Mouse (Mus musculus): Measurements from ENCODE around the gene Sap18b. TPM values are rescaled to one million over a fixed set of nuclear protein-coding genes. Genes with fewer than 3 reads are reported as not detected.

The Sap18b gene
- polyA plus RNA-seq, 1 experiment from 2014 or later, result 348 TPM

DNA sequence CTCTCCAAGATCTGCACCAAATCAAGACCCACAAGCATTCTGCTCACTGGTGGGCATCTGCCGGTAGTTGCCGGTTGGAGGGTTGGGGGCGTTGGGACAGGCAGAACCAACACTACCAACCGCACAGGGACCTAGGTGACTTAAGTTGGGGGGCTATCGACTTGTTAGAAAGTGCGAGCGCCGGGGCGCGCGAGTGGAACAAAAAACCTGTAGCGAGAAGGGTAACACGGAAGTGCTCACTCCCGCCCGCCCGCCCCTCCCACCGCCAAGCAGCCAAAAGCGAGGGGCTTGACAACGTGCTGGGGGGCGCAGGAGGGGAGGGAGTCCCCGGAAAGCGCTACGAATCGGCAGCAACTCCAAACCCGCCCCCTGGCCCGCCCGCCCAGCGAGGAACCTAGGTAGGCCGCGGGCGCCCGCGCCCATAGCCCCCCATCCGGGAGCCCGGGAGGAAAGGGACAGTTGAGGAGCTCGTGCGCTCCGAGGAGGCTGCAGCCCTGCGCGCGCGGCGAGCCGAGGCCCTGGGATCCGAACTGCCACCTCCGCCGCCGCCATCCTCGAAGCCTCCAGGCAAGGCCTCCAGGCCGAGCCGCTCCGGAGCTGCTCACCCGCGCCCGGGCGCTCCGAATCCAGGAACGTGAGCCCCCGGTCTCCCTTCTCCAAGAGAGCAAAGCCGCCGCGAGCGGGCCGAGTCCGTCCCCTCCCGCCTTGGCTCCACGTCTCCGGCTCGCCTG, 18.5 kb upstream of the Sap18b start:
- no peaks in the 10 kb centered on the region for H3K27me3 ChIP-seq (replicated peaks)
- peak overlapping the region; percentile 95 for H3K4me2 ChIP-seq
- H3K4me1 ChIP-seq, result peaks cover 53% of the 10 kb centered on the region
- peaks cover 37% of the 10 kb centered on the region for H3K36me3 ChIP-seq
- WGBS (ENCODE audit: insufficient replicate concordance), result under 1% methylated on average over 68 of the region's 69 CpGs
- no peak for ATAC-seq
- H3K9me3 ChIP-seq (replicated peaks), result no peaks in the 10 kb centered on the region
- peak overlapping the region; percentile 98 for H3K9ac ChIP-seq
- H3K4me3 ChIP-seq, result peak overlapping the region; percentile 98
- peak overlapping the region; percentile 92 for H3K27ac ChIP-seq

DNA sequence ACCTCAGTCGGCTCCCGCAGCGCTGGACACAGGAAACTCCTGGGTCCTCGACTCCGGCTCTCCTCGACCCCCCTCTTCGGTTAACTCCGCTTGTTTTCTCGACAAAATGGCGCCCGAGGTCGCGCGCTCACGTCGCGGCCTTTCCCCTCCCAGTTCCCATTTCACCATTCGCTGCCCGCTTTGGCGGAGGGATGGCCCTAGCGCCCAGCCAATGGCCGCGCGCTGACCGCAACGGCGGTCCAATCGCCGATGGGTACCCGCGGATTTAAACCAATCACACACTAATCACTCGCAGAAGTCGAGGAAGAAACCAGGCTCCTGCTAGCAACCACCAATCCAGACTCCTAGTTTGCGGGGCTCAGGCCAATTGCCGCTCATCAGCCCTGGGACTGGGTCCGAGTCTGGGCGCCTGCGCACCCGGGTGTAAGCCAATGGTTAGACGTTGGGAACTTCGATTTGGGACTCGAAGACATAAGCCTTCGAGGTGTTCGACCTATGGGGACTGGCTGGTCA, 17.8 kb upstream of the Sap18b start, which contains the start of gene Cnot1:
Gene Cnot1, minus strand, starts transcription at position 134 of the 513 bp plus-strand sequence.
- peaks cover 29% of the 10 kb centered on the region for H3K36me3 ChIP-seq
- peak within 1 kb of the TSS; percentile 98 for H3K9ac ChIP-seq
- peaks cover 45% of the 10 kb centered on the region for H3K4me1 ChIP-seq
- peak within 1 kb of the TSS; percentile 98 for H3K4me3 ChIP-seq
- ATAC-seq, result peak; percentile 95
- H3K27ac ChIP-seq, result peak within 1 kb of the TSS; percentile 93
- H3K4me2 ChIP-seq, result peak within 1 kb of the TSS; percentile 95
- H3K27me3 ChIP-seq (replicated peaks), result no peaks in the 10 kb centered on the region
- WGBS (ENCODE audit: insufficient replicate concordance), result under 1% methylated on average over 44 of the region's 44 CpGs
- H3K9me3 ChIP-seq (replicated peaks), result no peaks in the 10 kb centered on the region

DNA sequence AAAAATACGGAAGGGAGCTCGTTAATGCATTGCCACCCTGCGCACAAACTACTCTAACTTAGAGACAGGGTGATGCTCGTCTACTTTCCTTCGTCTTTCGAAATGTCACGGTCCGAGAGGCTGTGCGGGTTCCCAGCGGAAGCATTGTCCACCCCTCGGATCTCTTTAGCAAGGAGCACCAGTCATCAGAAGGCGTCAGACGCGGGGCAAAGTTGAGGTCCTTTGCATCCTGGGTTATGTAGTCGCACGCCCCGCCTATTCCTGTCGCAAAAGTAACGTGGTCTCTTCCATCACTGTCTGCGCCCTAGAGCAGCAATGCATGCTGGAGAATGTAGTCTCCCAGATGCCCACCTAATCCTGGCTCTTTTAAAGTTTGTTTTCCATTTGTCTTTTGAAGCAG, 17.3 kb upstream of the Sap18b start:
- H3K27ac ChIP-seq, result peak overlapping the region; percentile 93
- H3K4me3 ChIP-seq, result peak overlapping the region; percentile 98
- peak overlapping the region; percentile 95 for H3K4me2 ChIP-seq
- peak; percentile 84 for ATAC-seq
- H3K36me3 ChIP-seq, result peaks cover 27% of the 10 kb centered on the region
- no peaks in the 10 kb centered on the region for H3K27me3 ChIP-seq (replicated peaks)
- WGBS (ENCODE audit: insufficient replicate concordance), result 1% methylated on average over 20 of the region's 20 CpGs
- peaks cover 43% of the 10 kb centered on the region for H3K4me1 ChIP-seq
- peak overlapping the region; percentile 98 for H3K9ac ChIP-seq
- no peaks in the 10 kb centered on the region for H3K9me3 ChIP-seq (replicated peaks)

- no peak overlapping the region for H3K27ac ChIP-seq
- H3K9ac ChIP-seq, result no peak overlapping the region
- peaks cover 22% of the 10 kb centered on the region for H3K36me3 ChIP-seq
- H3K4me2 ChIP-seq, result peak overlapping the region; percentile 95
- no peaks in the 10 kb centered on the region for H3K9me3 ChIP-seq (replicated peaks)
- 69% methylated on average over 4 of the region's 4 CpGs for WGBS (ENCODE audit: insufficient replicate concordance)
- ATAC-seq, result no peak
- H3K4me1 ChIP-seq, result peaks cover 37% of the 10 kb centered on the region
- H3K4me3 ChIP-seq, result peak overlapping the region; percentile 98; the same call in 1 of the 2 replicates
- H3K27me3 ChIP-seq (replicated peaks), result no peaks in the 10 kb centered on the region
Measured at GRCm38 (mm10) chr8:95808631-95809030, 16.5 kb upstream of the Sap18b start.

DNA sequence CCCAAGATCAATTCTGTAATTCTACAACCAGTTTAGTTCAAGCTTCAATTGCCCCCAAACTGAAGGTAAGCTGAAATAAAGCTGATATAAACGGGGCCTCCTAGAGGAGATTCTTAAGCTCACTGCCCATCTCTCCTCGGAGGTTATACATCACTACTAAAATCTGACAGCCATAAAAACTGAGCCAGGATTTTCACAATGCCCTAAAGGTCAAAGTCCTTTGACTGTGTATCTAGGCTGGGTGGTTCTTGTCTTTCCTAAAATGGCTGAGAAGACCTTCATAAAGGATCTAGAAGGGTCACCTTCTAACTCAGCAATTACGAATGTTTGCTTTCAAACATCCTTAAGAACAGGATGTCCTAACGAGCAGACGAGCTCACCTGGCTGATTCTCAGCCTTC, 16.0 kb upstream of the Sap18b start:
- Histone ChIP-seq H3K27ac (no peak overlapping the region), H3K36me3 (peaks cover 17% of the 10 kb centered on the region), H3K4me2 (no peak overlapping the region), H3K27me3 (replicated peaks) (no peaks in the 10 kb centered on the region), H3K4me3 (no peak overlapping the region), H3K9me3 (replicated peaks) (no peaks in the 10 kb centered on the region), H3K4me1 (peaks cover 32% of the 10 kb centered on the region), H3K9ac (no peak overlapping the region)
- WGBS (ENCODE audit: insufficient replicate concordance), result 75% methylated on average over 5 of the region's 5 CpGs
- ATAC-seq, result no peak

DNA sequence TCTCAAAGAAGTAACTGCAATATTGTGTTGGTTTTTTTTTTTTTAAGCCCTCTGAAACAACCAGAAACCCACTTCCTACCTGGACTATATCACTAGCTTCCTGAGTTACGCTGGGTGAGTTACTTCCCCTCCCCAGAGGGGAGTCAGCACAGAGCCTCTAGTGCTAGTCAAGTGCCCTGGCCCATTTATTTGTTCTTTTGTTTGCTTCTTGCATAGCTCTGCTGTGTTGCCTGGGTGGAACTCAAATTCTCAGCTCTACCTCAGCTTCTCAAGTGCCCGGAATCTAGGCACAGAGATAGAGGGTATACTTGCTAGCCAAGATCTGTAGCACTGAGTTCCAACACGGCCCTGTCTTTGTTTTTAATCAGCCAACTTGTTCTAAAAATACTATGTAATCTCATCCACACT, 15.0 kb upstream of the Sap18b start:
- Histone ChIP-seq H3K9ac (no peak overlapping the region), H3K9me3 (replicated peaks) (no peaks in the 10 kb centered on the region), H3K27me3 (replicated peaks) (no peaks in the 10 kb centered on the region), H3K4me2 (no peak overlapping the region), H3K4me3 (no peak overlapping the region), H3K36me3 (peaks cover 7% of the 10 kb centered on the region), H3K27ac (no peak overlapping the region), H3K4me1 (peaks cover 21% of the 10 kb centered on the region)
- ATAC-seq, result no peak
- WGBS (ENCODE audit: insufficient replicate concordance), result 38% methylated on average over 3 of the region's 3 CpGs

DNA sequence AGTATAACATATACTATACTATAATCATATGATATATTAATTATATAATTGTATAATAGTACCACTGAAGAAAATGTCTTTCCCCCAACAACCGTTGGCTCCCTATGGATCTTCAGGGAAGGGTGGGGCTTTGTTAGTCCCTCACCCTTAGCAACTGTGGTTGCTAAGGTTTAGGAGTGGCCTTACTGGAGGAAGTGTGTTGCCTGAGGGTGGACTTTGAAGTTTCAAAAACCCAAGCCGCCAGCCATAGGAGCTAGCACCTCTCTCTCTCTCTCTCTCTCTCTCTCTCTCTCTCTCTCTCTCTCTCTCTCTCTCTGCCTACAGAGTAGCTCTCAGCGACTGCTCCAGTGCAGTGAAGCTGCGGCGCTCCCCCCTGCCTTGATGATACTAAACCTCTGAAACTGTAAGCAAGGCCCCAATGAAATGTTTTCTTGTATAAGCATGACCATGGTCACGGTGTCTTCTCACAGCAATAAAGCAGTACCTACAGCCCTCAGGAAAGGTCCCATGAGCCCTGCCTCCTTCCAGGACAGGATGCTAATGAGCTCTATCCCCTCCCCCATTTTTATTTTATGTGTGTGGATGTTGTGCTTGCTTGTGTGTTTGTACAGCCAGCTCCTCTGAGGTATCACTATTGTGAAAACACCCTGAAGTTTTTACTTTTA, 9.0 kb upstream of the Sap18b start:
- 47% methylated on average over 6 of the region's 6 CpGs for WGBS (ENCODE audit: insufficient replicate concordance)
- H3K36me3 ChIP-seq, result no peaks in the 10 kb centered on the region
- H3K4me1 ChIP-seq, result no peaks in the 10 kb centered on the region
- H3K9me3 ChIP-seq (replicated peaks), result no peaks in the 10 kb centered on the region
- H3K27me3 ChIP-seq (replicated peaks), result no peaks in the 10 kb centered on the region
- H3K9ac ChIP-seq, result no peak overlapping the region
- no peak overlapping the region for H3K4me3 ChIP-seq
- no peak overlapping the region for H3K27ac ChIP-seq
- no peak overlapping the region for H3K4me2 ChIP-seq
- no peak; the same call in 1 of the 2 replicates for ATAC-seq

- no peak overlapping the region for H3K4me3 ChIP-seq
- no peak overlapping the region for H3K4me2 ChIP-seq
- no peaks in the 10 kb centered on the region for H3K9me3 ChIP-seq (replicated peaks)
- H3K27ac ChIP-seq, result no peak overlapping the region
- ATAC-seq, result no peak
- H3K9ac ChIP-seq, result no peak overlapping the region
- 47% methylated on average over 3 of the region's 3 CpGs for WGBS (ENCODE audit: insufficient replicate concordance)
- no peaks in the 10 kb centered on the region for H3K36me3 ChIP-seq
- H3K27me3 ChIP-seq (replicated peaks), result no peaks in the 10 kb centered on the region
- H3K4me1 ChIP-seq, result no peaks in the 10 kb centered on the region
Measured at GRCm38 (mm10) chr8:95817597-95817996, 7.5 kb upstream of the Sap18b start.

DNA sequence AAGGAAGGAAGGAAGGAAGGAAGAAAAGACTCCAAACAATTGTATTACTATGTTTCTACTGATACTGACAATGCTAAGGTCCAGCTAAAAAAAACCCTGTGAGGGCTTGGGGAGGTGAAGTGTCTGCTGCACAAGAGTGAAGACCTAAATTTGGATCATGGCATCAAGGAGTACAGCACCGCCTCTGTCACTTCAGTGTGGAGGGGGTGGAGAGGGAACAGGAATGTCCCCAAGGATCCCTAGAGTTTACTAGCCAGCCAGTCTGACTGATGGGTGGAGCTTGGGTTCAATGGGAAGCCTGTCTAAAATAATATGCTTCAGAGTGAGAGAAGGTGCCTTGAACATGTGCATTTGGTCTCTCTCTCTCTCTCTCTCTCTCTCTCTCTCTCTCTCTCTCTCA, 6.9 kb upstream of the Sap18b start:
- H3K4me1 ChIP-seq, result no peaks in the 10 kb centered on the region
- no peak overlapping the region for H3K4me2 ChIP-seq
- no peak overlapping the region for H3K4me3 ChIP-seq
- H3K36me3 ChIP-seq, result no peaks in the 10 kb centered on the region
- H3K27me3 ChIP-seq (replicated peaks), result no peaks in the 10 kb centered on the region
- H3K9me3 ChIP-seq (replicated peaks), result no peaks in the 10 kb centered on the region
- H3K27ac ChIP-seq, result no peak overlapping the region
- H3K9ac ChIP-seq, result no peak overlapping the region
- WGBS (ENCODE audit: insufficient replicate concordance), result 38% methylated on average over 1 of the region's 1 CpGs
- ATAC-seq, result no peak

DNA sequence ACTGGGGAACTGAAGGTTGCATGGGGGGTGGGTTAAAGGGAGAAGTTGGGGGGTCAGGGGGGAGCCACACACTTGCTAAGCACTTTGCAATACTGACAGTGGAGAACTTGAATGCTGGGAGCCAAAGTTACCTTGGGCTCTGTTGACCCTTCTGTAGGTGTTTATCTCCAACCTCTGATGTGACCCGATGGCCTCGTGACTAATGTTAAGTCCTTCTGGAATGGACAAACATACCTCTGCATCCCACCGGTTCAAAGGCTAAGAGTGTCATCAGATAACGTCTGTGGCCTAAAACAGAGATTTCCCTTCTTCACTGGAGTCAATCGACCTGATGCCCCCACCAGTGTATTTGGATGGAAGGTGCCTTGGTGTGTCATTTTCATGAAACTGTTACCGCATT, 3.9 kb upstream of the Sap18b start:
- Histone ChIP-seq H3K27me3 (replicated peaks) (peaks cover 10% of the 10 kb centered on the region; the same call in 1 of the 2 replicates), H3K36me3 (no peaks in the 10 kb centered on the region), H3K27ac (no peak overlapping the region), H3K4me2 (no peak overlapping the region), H3K4me1 (no peaks in the 10 kb centered on the region), H3K9me3 (replicated peaks) (no peaks in the 10 kb centered on the region), H3K9ac (no peak overlapping the region), H3K4me3 (no peak overlapping the region)
- peak; percentile 66 for ATAC-seq
- 62% methylated on average over 6 of the region's 6 CpGs for WGBS (ENCODE audit: insufficient replicate concordance)

DNA sequence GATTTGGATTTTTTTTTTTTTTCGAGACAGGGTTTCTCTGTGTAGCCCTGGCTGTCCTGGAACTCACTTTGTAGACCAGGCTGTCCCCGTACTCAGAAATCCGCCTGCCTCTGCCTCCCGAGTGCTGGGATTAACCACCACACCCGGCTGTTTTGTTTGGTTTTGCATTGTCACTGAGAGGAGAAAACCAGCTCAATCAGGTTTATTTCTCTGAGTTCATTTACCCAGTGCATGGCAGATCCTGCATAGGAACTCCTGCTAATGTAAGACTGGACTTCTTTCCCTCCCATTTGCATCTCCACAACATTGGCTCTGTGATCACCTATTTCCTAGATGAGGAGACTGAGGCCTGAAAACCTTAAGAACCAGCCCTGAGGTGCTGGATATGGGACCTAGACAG, 3.0 kb upstream of the Sap18b start:
- no peak overlapping the region for H3K4me3 ChIP-seq
- H3K4me2 ChIP-seq, result no peak overlapping the region
- no peaks in the 10 kb centered on the region for H3K36me3 ChIP-seq
- H3K27ac ChIP-seq, result no peak overlapping the region
- ATAC-seq, result no peak
- H3K9me3 ChIP-seq (replicated peaks), result no peaks in the 10 kb centered on the region
- H3K27me3 ChIP-seq (replicated peaks), result peaks cover 10% of the 10 kb centered on the region; the same call in 1 of the 2 replicates
- no peak overlapping the region for H3K9ac ChIP-seq
- WGBS (ENCODE audit: insufficient replicate concordance), result 67% methylated on average over 5 of the region's 5 CpGs
- no peaks in the 10 kb centered on the region for H3K4me1 ChIP-seq

- Histone ChIP-seq H3K36me3 (no peaks in the 10 kb centered on the region), H3K9ac (no peak overlapping the region), H3K27me3 (replicated peaks) (peaks cover 10% of the 10 kb centered on the region; the same call in 1 of the 2 replicates), H3K9me3 (replicated peaks) (no peaks in the 10 kb centered on the region), H3K4me2 (no peak overlapping the region), H3K4me1 (no peaks in the 10 kb centered on the region), H3K4me3 (no peak overlapping the region), H3K27ac (no peak overlapping the region)
- no peak for ATAC-seq
- 47% methylated on average over 3 of the region's 3 CpGs for WGBS (ENCODE audit: insufficient replicate concordance)
Measured at GRCm38 (mm10) chr8:95822699-95823098, 2.4 kb upstream of the Sap18b start.

Data from liver, embryonic 12.5 days (tissue).